Mouse (Mus musculus) WW6 (cell line): ENCODE measurements around the gene Rnf182.
A peak's percentile ranks its signal among the peaks of the same experiment; 100 is the strongest.

Source experiments
- DNase-seq: peaks from one replicate; pipeline ENCODE4 v3.0.0-alpha.2; 2013; ENCODE audit warnings: low read depth, low spot score

The Rnf182 gene

GRCm38 (mm10) chr13:43696011-43696410 is 80.5 kb downstream of the Rnf182 start:
- peak; percentile 39 for DNase-seq

GRCm38 (mm10) chr13:43698506-43698905 is 83.0 kb downstream of the Rnf182 start:
- DNase-seq = no peak

- no peak for DNase-seq
These were observed 88.0 kb downstream of the Rnf182 start for GRCm38 (mm10) chr13:43703471-43703870.

GRCm38 (mm10) chr13:43704533-43705116 is 89.1 kb downstream of the Rnf182 start:
- DNase-seq = no peak

- DNase-seq = no peak
These were observed 90.9 kb downstream of the Rnf182 start for GRCm38 (mm10) chr13:43706387-43706786.

- DNase-seq = no peak
These were observed 94.0 kb downstream of the Rnf182 start for GRCm38 (mm10) chr13:43709529-43709928.

GRCm38 (mm10) chr13:43711708-43712314 is 96.3 kb downstream of the Rnf182 start:
- DNase-seq = no peak

- no peak for DNase-seq
These were observed 99.2 kb downstream of the Rnf182 start for GRCm38 (mm10) chr13:43714741-43715140.

GRCm38 (mm10) chr13:43715466-43715865 is 100.0 kb downstream of the Rnf182 start:
- no peak for DNase-seq

GRCm38 (mm10) chr13:43716514-43717036 is 101.1 kb downstream of the Rnf182 start:
- no peak for DNase-seq

GRCm38 (mm10) chr13:43718173-43718572 is 102.7 kb downstream of the Rnf182 start:
- no peak for DNase-seq

- no peak for DNase-seq
These were observed 105.0 kb downstream of the Rnf182 start for GRCm38 (mm10) chr13:43720496-43720895.
